Mouse (Mus musculus) forebrain, embryonic 13.5 days (tissue): ENCODE data around the gene Ube2h. TPM values are rescaled to one million over a fixed set of nuclear protein-coding genes. Genes with fewer than 3 reads are reported as not detected.

Source experiments
- ATAC-seq: fragments of 200-750 bp; cut with Nextera tagmentation; 2 replicates; pipeline ENCODE4 v1.8.0; 2017
- H3K27ac ChIP-seq: fragments of 300-500 bp; sonication (generic); 2 replicates; pipeline ENCODE4 v1.5.1; 2015; ENCODE audit warnings: inconsistent platforms, mild to moderate bottlenecking, moderate library complexity
- H3K27me3 ChIP-seq: fragments of 300-500 bp; sonication (generic); 2 replicates; pipeline ENCODE4 v1.6.1; 2015; ENCODE audit warnings: mild to moderate bottlenecking, inconsistent platforms
- H3K36me3 ChIP-seq: fragments of 300-500 bp; sonication (generic); 2 replicates; pipeline ENCODE4 v1.6.1; 2015; ENCODE audit warnings: mild to moderate bottlenecking, inconsistent platforms; ENCODE audit not compliant: poor library complexity, severe bottlenecking
- H3K4me1 ChIP-seq: fragments of 300-500 bp; sonication (generic); 2 replicates; pipeline ENCODE4 v1.6.1; 2015; ENCODE audit warnings: inconsistent platforms
- H3K4me2 ChIP-seq: fragments of 300-500 bp; sonication (generic); 2 replicates; pipeline ENCODE4 v1.6.1; 2015; ENCODE audit warnings: inconsistent platforms, mild to moderate bottlenecking, moderate library complexity
- H3K4me3 ChIP-seq: fragments of 300-500 bp; sonication (generic); 2 replicates; pipeline ENCODE4 v1.5.1; 2015; ENCODE audit warnings: mild to moderate bottlenecking, inconsistent platforms
- H3K9ac ChIP-seq: fragments of 300-500 bp; sonication (generic); 2 replicates; pipeline ENCODE4 v1.6.1; 2015; ENCODE audit warnings: mild to moderate bottlenecking, inconsistent platforms
- H3K9me3 ChIP-seq: fragments of 300-500 bp; sonication (generic); replicated peaks from 2 replicates; pipeline ENCODE4 v1.6.1; 2016; ENCODE audit warnings: inconsistent platforms
- WGBS: fragments of 180-500 bp; shearing (Covaris S2); methylation state at CpG from one replicate; pipeline ENCODE4 v1.1.7; 2015; 5-methylcytosine and 5-hydroxymethylcytosine counted together
- polyA plus RNA-seq: library from polyadenylated mRNA; unstranded; fragments of >200 nt; fragmentation: Nextera tagmentation; extraction: Ambion mirVana; gene quantifications from 2 replicates; pipeline ENCODE4 v1.2.1, GENCODE M21; 2015

Gene Ube2h
- polyA plus RNA-seq, 1 experiment from 2014 or later = 55.8 TPM

- Histone ChIP-seq H3K9ac (no peak overlapping the region), H3K4me3 (peak overlapping the region; percentile 6; the same call in 1 of the 2 replicates), H3K36me3 (no peaks in the 10 kb centered on the region), H3K27me3 (peaks cover 95% of the 10 kb centered on the region), H3K27ac (no peak overlapping the region), H3K4me1 (peaks cover 47% of the 10 kb centered on the region), H3K9me3 (no peaks in the 10 kb centered on the region), H3K4me2 (no peak overlapping the region)
- 1% methylated on average over 27 of the region's 27 CpGs for WGBS
- ATAC-seq = no peak
Measured at GRCm38 (mm10) chr6:30178023-30178639, 126.2 kb downstream of the Ube2h start.

GRCm38 (mm10) chr6:30177305-30177704 is 127.0 kb downstream of the Ube2h start:
- WGBS = 1% methylated on average over 14 of the region's 14 CpGs
- Histone ChIP-seq H3K4me2 (no peak overlapping the region), H3K4me3 (no peak overlapping the region)

GRCm38 (mm10) chr6:30176496-30176895 is 127.8 kb downstream of the Ube2h start:
- no peak for ATAC-seq
- no peak overlapping the region for H3K27ac ChIP-seq
- H3K36me3 ChIP-seq = no peaks in the 10 kb centered on the region
- no peak overlapping the region for H3K4me3 ChIP-seq
- no peak overlapping the region for H3K4me2 ChIP-seq
- H3K9ac ChIP-seq = no peak overlapping the region
- H3K9me3 ChIP-seq = no peaks in the 10 kb centered on the region
- WGBS = 3% methylated on average over 12 of the region's 12 CpGs
- H3K27me3 ChIP-seq = peaks cover 99% of the 10 kb centered on the region
- peaks cover 53% of the 10 kb centered on the region for H3K4me1 ChIP-seq

More at GRCm38 (mm10) chr6:30177305-30177704, 127.0 kb downstream of the Ube2h start:
- H3K27me3 ChIP-seq = peaks cover 97% of the 10 kb centered on the region
- no peak overlapping the region for H3K27ac ChIP-seq
- ATAC-seq = no peak
- H3K9ac ChIP-seq = no peak overlapping the region
- H3K36me3 ChIP-seq = no peaks in the 10 kb centered on the region
- no peaks in the 10 kb centered on the region for H3K9me3 ChIP-seq
- peaks cover 53% of the 10 kb centered on the region for H3K4me1 ChIP-seq

- Histone ChIP-seq H3K27me3 (peaks cover 99% of the 10 kb centered on the region), H3K9me3 (no peaks in the 10 kb centered on the region), H3K9ac (no peak overlapping the region), H3K36me3 (no peaks in the 10 kb centered on the region), H3K4me2 (peak overlapping the region; percentile 43), H3K4me1 (peaks cover 53% of the 10 kb centered on the region), H3K4me3 (peak overlapping the region; percentile 19), H3K27ac (no peak overlapping the region)
- no peak for ATAC-seq
- WGBS = under 1% methylated on average over 28 of the region's 28 CpGs
Measured at GRCm38 (mm10) chr6:30175918-30176421, 128.4 kb downstream of the Ube2h start.

- WGBS = under 1% methylated on average over 42 of the region's 45 CpGs
Measured at GRCm38 (mm10) chr6:30175225-30175917, 129.0 kb downstream of the Ube2h start.

GRCm38 (mm10) chr6:30174461-30175224 is 129.7 kb downstream of the Ube2h start:
- Histone ChIP-seq H3K4me1 (peaks cover 47% of the 10 kb centered on the region), H3K27ac (no peak overlapping the region), H3K4me3 (peak overlapping the region; percentile 25), H3K36me3 (no peaks in the 10 kb centered on the region), H3K27me3 (peaks cover 99% of the 10 kb centered on the region), H3K4me2 (peak overlapping the region; percentile 43), H3K9ac (no peak overlapping the region), H3K9me3 (no peaks in the 10 kb centered on the region)
- under 1% methylated on average over 32 of the region's 33 CpGs for WGBS
- ATAC-seq = no peak

More at GRCm38 (mm10) chr6:30175225-30175917, 129.0 kb downstream of the Ube2h start:
- Histone ChIP-seq H3K36me3 (no peaks in the 10 kb centered on the region), H3K9me3 (no peaks in the 10 kb centered on the region), H3K9ac (no peak overlapping the region), H3K27me3 (peaks cover 99% of the 10 kb centered on the region), H3K27ac (no peak overlapping the region), H3K4me3 (peak overlapping the region; percentile 19), H3K4me1 (peaks cover 53% of the 10 kb centered on the region), H3K4me2 (peak overlapping the region; percentile 43)
- peak; percentile 22; the same call in 1 of the 2 replicates for ATAC-seq

GRCm38 (mm10) chr6:30173551-30174460 is 130.5 kb downstream of the Ube2h start:
- Histone ChIP-seq H3K4me3 (peak overlapping the region; percentile 25), H3K4me1 (peaks cover 50% of the 10 kb centered on the region), H3K4me2 (peak overlapping the region; percentile 32), H3K27ac (no peak overlapping the region), H3K27me3 (peaks cover 99% of the 10 kb centered on the region), H3K36me3 (no peaks in the 10 kb centered on the region), H3K9me3 (no peaks in the 10 kb centered on the region), H3K9ac (no peak overlapping the region)
- under 1% methylated on average over 75 of the region's 80 CpGs for WGBS
- no peak for ATAC-seq

GRCm38 (mm10) chr6:30172820-30173550 is 131.4 kb downstream of the Ube2h start:
- Histone ChIP-seq H3K36me3 (no peaks in the 10 kb centered on the region), H3K9ac (no peak overlapping the region), H3K9me3 (no peaks in the 10 kb centered on the region), H3K4me1 (peaks cover 48% of the 10 kb centered on the region), H3K27ac (no peak overlapping the region), H3K27me3 (peaks cover 99% of the 10 kb centered on the region), H3K4me2 (peak overlapping the region; percentile 32), H3K4me3 (peak overlapping the region; percentile 25)
- ATAC-seq = no peak
- 1% methylated on average over 44 of the region's 44 CpGs for WGBS

- H3K9ac ChIP-seq = no peak overlapping the region
- H3K4me3 ChIP-seq = no peak overlapping the region
- H3K36me3 ChIP-seq = no peaks in the 10 kb centered on the region
- H3K4me1 ChIP-seq = peaks cover 48% of the 10 kb centered on the region
- no peaks in the 10 kb centered on the region for H3K9me3 ChIP-seq
- no peak overlapping the region for H3K27ac ChIP-seq
- WGBS = 3% methylated on average over 8 of the region's 8 CpGs
- peaks cover 100% of the 10 kb centered on the region for H3K27me3 ChIP-seq
- no peak for ATAC-seq
- no peak overlapping the region for H3K4me2 ChIP-seq
Measured at GRCm38 (mm10) chr6:30172441-30172819, 131.9 kb downstream of the Ube2h start.

GRCm38 (mm10) chr6:30171967-30172366 is 132.4 kb downstream of the Ube2h start:
- peaks cover 100% of the 10 kb centered on the region for H3K27me3 ChIP-seq
- H3K4me2 ChIP-seq = no peak overlapping the region
- H3K4me3 ChIP-seq = no peak overlapping the region
- H3K36me3 ChIP-seq = no peaks in the 10 kb centered on the region
- no peaks in the 10 kb centered on the region for H3K9me3 ChIP-seq
- 25% methylated on average over 10 of the region's 10 CpGs for WGBS
- no peak overlapping the region for H3K27ac ChIP-seq
- ATAC-seq = no peak
- H3K4me1 ChIP-seq = peaks cover 50% of the 10 kb centered on the region
- no peak overlapping the region for H3K9ac ChIP-seq

GRCm38 (mm10) chr6:30171226-30171625 is 133.1 kb downstream of the Ube2h start:
- no peak overlapping the region for H3K27ac ChIP-seq
- H3K9ac ChIP-seq = no peak overlapping the region
- no peak overlapping the region for H3K4me3 ChIP-seq
- no peak for ATAC-seq
- H3K9me3 ChIP-seq = no peaks in the 10 kb centered on the region
- peaks cover 49% of the 10 kb centered on the region for H3K4me1 ChIP-seq
- H3K4me2 ChIP-seq = no peak overlapping the region
- peaks cover 100% of the 10 kb centered on the region for H3K27me3 ChIP-seq
- H3K36me3 ChIP-seq = no peaks in the 10 kb centered on the region
- 19% methylated on average over 8 of the region's 8 CpGs for WGBS
